Mouse (Mus musculus): ENCODE measurements around the gene Plekhg5.

GRCm38 (mm10) chr4:152131809-152132771 lies 59.8 kb downstream of the Plekhg5 start:
- TF ChIP-seq CTCF (IDR thresholded peaks at IDR 0.05; ENCODE audit: low read depth) (no peak), EP300 (IDR thresholded peaks at IDR 0.05; ENCODE audit: low read depth) (no peak)
